Mouse (Mus musculus) spleen, adult 2 months (tissue): ENCODE measurements around the gene Polk.

Experiments used
- CTCF ChIP-seq: fragments of 200-500 bp; IDR thresholded peaks from 2 replicates; pipeline ENCODE4 v1.5.1; 2011; ENCODE audit warnings: mild to moderate bottlenecking, inconsistent platforms; ENCODE audit not compliant: insufficient read depth, insufficient read length, insufficient replicate concordance; ENCODE audit errors: extremely low read depth
- POLR2A ChIP-seq: fragments of 200-500 bp; IDR thresholded peaks from 2 replicates; pipeline ENCODE4 v1.6.1; 2011; ENCODE audit warnings: low read depth, low read length, inconsistent platforms

DNA sequence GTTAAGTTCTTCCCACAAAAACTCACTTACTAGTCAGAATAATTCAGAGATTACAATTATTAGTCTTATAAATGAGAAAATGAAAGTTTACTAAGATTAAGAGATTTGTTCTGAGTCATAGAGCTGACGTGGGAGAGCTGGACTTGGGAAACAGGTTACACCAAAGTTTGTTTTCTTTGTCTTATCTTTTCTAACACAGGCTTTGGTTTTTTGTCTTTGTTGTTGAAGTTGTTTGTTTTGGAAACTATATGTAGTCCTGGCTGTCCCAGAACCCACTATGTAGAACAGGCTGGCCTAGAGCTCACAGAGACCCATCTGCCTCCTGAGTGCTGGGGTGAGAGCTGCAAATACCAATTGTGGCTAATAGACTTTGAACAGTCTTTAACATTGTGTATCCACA lies 31.1 kb downstream of the Polk start:
- TF ChIP-seq CTCF (no peak), POLR2A (no peak)
